Mouse (Mus musculus) midbrain, embryonic 15.5 days (tissue): Measurements from ENCODE around the gene Defb43. TPM values are rescaled to one million over a fixed set of nuclear protein-coding genes. Genes with fewer than 3 reads are reported as not detected.

Source experiments
- ATAC-seq: fragments of 200-750 bp; cut with Nextera tagmentation; replicated peaks from 2 replicates; pipeline ENCODE4 v1.8.0; 2017; ENCODE audit warnings: moderate TSS enrichment
- H3K27ac ChIP-seq: fragments of 300-500 bp; sonication (generic); 2 replicates; pipeline ENCODE4 v1.5.1; 2015; ENCODE audit warnings: mild to moderate bottlenecking, inconsistent platforms
- H3K27me3 ChIP-seq: fragments of 300-500 bp; sonication (generic); replicated peaks from 2 replicates; pipeline ENCODE4 v1.6.1; 2015; ENCODE audit warnings: inconsistent platforms
- H3K36me3 ChIP-seq: fragments of 300-500 bp; sonication (generic); replicated peaks from 2 replicates; pipeline ENCODE4 v1.6.1; 2015; ENCODE audit warnings: inconsistent platforms
- H3K4me1 ChIP-seq: fragments of 300-500 bp; sonication (generic); 2 replicates; pipeline ENCODE4 v1.6.1; 2015; ENCODE audit warnings: inconsistent platforms
- H3K4me2 ChIP-seq: fragments of 300-500 bp; sonication (generic); 2 replicates; pipeline ENCODE4 v1.6.1; 2015; ENCODE audit warnings: inconsistent platforms, mild to moderate bottlenecking, moderate library complexity
- H3K4me3 ChIP-seq: fragments of 300-500 bp; sonication (generic); 2 replicates; pipeline ENCODE4 v1.5.1; 2015; ENCODE audit warnings: mild to moderate bottlenecking, inconsistent platforms
- H3K9ac ChIP-seq: fragments of 300-500 bp; sonication (generic); 2 replicates; pipeline ENCODE4 v1.6.1; 2015; ENCODE audit warnings: mild to moderate bottlenecking, inconsistent platforms
- H3K9me3 ChIP-seq: fragments of 300-500 bp; sonication (generic); 2 replicates; pipeline ENCODE4 v1.6.1; 2016; ENCODE audit warnings: inconsistent platforms
- WGBS: fragments of 180-500 bp; shearing (Covaris S2); methylation state at CpG from one replicate; pipeline ENCODE4 v1.1.7; 2015; ENCODE audit warnings: mixed read lengths; 5-methylcytosine and 5-hydroxymethylcytosine counted together
- polyA plus RNA-seq: library from polyadenylated mRNA; unstranded; fragments of >200 nt; fragmentation: Nextera tagmentation; extraction: Ambion mirVana; gene quantifications from 2 replicates; pipeline ENCODE4 v1.2.1, GENCODE M21; 2015

Defb43 gene
- polyA plus RNA-seq, 1 experiment from 2014 or later = not detected

DNA sequence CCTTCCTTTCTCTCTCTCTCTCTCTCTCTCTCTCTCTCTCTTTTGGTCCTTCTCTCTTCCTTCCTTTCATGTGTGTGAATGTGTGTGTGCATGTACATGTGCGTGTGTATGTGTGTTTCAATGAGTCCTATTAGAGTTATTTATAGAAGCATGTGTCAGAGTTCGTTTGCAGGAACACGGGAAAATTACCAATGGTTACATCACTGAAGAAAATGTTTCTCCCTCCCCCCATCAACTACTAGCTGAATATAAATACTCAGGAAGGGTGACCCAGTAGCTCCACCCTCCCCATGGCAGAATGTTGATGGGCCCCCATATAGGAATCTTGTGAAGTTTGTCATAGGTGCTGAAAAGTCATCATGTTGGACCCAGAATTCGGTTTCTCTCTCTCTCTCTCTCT, 1.5 kb downstream of the Defb43 start:
- no peak for ATAC-seq
- 92% methylated on average over 4 of the region's 4 CpGs for WGBS
- Histone ChIP-seq H3K36me3 (no peaks in the 10 kb centered on the region), H3K4me3 (no peak overlapping the region), H3K27ac (no peak overlapping the region), H3K27me3 (no peaks in the 10 kb centered on the region), H3K4me2 (no peak overlapping the region), H3K4me1 (no peaks in the 10 kb centered on the region), H3K9me3 (no peaks in the 10 kb centered on the region), H3K9ac (no peak overlapping the region)

DNA sequence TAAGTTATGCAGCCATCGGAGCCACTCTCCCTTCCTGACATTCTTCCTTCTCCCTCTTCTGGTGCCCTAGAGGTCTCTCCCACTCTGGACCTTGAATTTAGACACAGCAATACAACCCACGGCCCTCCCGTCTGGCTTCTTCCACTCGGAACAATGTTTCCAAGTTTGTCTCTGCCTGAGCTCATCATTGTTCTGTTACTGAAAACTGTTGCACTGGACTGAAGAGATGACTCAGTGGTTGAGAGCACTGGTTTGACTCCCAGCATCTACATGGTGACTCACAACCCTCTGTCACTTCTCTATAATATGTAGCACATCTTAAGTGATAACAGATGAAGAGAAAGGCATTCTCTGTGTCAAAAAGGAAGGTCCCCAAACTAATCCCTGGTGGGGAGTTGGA, 3.1 kb downstream of the Defb43 start:
- no peak for ATAC-seq
- Histone ChIP-seq H3K27me3 (no peaks in the 10 kb centered on the region), H3K4me3 (no peak overlapping the region), H3K4me2 (no peak overlapping the region), H3K9me3 (no peaks in the 10 kb centered on the region), H3K27ac (no peak overlapping the region), H3K4me1 (no peaks in the 10 kb centered on the region), H3K36me3 (no peaks in the 10 kb centered on the region), H3K9ac (no peak overlapping the region)
- WGBS = 92% methylated on average over 4 of the region's 4 CpGs

DNA sequence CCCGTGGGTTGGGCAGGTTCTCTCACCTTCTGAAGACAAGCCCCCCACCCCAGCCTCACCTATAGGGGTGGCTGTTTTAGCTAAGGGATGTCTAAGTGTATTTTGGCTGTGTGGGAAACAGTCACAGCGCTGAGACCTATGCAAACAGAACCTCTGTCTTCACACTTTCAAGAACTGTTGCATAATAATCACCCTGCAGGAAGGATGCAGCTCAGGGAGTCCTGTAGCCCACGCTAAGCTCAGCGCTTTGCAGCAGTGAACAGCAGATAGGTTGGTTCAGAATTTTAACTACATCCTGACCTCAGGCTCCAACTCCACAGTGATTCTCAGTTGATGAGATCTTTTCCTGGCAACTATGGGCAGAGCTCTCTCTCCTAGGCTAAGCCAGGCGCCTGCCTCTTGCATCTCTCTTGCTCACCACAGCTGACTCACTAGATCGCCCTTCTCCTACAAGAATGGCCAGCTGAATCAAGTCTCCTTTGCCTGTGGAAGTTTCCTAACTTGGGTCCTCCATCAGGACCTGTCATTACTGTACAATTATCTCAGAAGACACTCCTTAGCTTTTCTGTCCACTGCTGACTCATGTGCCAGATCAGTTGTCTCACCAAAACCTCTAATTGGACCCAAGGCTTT, 9.1 kb downstream of the Defb43 start:
- ATAC-seq = no peak
- no peak overlapping the region for H3K27ac ChIP-seq
- H3K4me1 ChIP-seq = no peaks in the 10 kb centered on the region
- H3K9me3 ChIP-seq = no peaks in the 10 kb centered on the region
- WGBS = 59% methylated on average over 6 of the region's 6 CpGs
- H3K36me3 ChIP-seq = no peaks in the 10 kb centered on the region
- no peaks in the 10 kb centered on the region for H3K27me3 ChIP-seq
- no peak overlapping the region for H3K4me2 ChIP-seq
- H3K9ac ChIP-seq = no peak overlapping the region
- H3K4me3 ChIP-seq = no peak overlapping the region

DNA sequence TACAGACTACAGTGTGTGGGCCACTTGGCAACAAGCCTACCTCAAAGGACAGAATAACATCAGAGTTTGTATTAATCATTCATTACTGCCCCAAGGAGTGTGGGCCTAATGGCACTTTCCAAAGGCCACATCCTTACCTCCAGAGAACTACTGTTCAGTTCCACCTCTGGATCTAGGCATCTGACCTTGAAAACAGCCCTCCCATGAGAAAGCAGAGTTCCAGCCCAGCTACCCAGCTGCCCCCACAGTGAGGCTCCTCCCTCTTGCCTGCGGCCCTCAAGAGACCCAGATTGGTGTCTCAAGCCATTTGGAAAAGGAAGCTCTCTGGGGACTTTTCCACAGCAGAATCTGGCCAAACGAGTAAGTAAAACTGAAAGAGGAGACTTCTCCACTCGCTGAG, 35.1 kb downstream of the Defb43 start, which contains the start of gene Defb42:
Gene Defb42, plus strand, starts transcription at position 301 of the 400 bp plus-strand sequence.
- H3K4me3 ChIP-seq = no peak within 1 kb of the TSS
- no peaks in the 10 kb centered on the region for H3K36me3 ChIP-seq
- no peaks in the 10 kb centered on the region for H3K9me3 ChIP-seq
- no peak for ATAC-seq
- no peak within 1 kb of the TSS for H3K4me2 ChIP-seq
- H3K27ac ChIP-seq = no peak within 1 kb of the TSS
- H3K27me3 ChIP-seq = no peaks in the 10 kb centered on the region
- WGBS = 71% methylated on average over 3 of the region's 3 CpGs
- H3K9ac ChIP-seq = no peak within 1 kb of the TSS
- H3K4me1 ChIP-seq = no peaks in the 10 kb centered on the region

DNA sequence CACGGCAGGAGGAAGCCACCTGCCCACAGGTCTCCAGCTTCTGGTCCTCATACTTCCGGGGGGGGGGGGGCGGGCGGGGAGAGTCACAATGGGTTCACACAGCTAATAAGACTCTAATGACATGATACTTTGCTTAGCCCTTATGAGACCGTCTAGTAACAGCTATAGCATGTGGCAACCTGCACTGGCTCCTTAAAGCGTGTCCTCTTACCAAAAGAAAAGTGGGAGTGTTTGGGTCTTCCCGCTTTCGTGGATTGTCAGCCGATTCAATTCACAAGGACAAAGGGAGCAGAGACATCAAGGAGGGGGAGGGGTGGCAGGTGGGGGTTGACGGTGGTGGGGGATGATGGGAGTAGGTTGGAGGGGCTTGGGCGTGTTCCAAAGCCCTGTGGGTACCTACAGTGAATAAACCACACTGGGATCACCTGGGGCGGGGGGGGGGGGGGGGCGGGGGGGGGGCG, 38.4 kb downstream of the Defb43 start, which contains the start of gene Defb30:
Gene Defb30, minus strand, starts transcription at position 51 of the 461 bp plus-strand sequence.
- H3K9me3 ChIP-seq = no peaks in the 10 kb centered on the region
- H3K4me1 ChIP-seq = no peaks in the 10 kb centered on the region
- no peaks in the 10 kb centered on the region for H3K36me3 ChIP-seq
- 61% methylated on average over 9 of the region's 14 CpGs for WGBS
- no peak for ATAC-seq
- no peaks in the 10 kb centered on the region for H3K27me3 ChIP-seq
- H3K4me3 ChIP-seq = no peak within 1 kb of the TSS
- no peak within 1 kb of the TSS for H3K4me2 ChIP-seq
- H3K9ac ChIP-seq = no peak within 1 kb of the TSS
- H3K27ac ChIP-seq = no peak within 1 kb of the TSS

DNA sequence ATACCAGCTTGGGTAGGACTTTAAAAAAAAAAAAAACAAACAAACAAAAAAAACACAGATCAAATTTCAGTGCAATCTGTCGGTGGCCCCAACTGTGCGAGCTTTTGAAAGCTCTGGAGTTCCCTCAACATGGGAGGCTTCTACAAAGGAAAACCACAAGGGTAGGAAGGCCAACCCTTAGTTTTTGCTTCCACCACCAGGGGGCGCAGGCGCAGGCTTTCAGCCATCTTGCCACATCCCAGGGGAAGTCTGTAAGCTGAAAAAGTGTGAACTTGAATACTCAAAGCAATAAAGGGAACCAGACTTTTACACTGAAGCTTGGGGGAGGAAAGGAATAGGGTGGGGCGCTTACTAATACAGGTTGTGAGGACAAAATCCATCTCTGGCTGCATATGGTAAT, 39.2 kb downstream of the Defb43 start:
- ATAC-seq = no peak
- WGBS = 41% methylated on average over 5 of the region's 5 CpGs
- Histone ChIP-seq H3K4me3 (no peak overlapping the region), H3K9ac (no peak overlapping the region), H3K27me3 (no peaks in the 10 kb centered on the region), H3K4me1 (no peaks in the 10 kb centered on the region), H3K9me3 (no peaks in the 10 kb centered on the region), H3K27ac (no peak overlapping the region), H3K36me3 (no peaks in the 10 kb centered on the region), H3K4me2 (no peak overlapping the region)

DNA sequence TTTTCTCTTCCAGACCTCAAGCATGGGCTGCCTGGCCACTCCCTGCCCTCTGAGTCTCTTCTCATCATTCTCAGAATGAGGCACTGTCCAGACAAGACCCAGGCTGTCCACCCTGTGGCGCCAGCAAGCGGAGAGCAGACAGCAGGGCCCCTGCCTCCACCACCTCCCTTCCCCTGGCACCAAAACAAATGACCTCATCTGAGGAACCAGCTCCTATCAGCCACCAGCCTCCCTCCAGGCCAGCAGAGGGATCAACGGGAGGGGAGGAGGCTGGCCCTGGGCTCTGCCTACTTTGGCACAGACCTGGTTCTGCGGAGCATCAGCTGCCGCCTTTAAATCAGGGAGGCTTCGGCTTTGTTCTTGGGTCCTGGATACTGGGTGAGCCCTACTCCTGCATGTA, 43.2 kb downstream of the Defb43 start:
- Histone ChIP-seq H3K27ac (no peak overlapping the region), H3K27me3 (no peaks in the 10 kb centered on the region), H3K4me3 (no peak overlapping the region), H3K9ac (no peak overlapping the region), H3K4me2 (no peak overlapping the region), H3K4me1 (no peaks in the 10 kb centered on the region), H3K9me3 (no peaks in the 10 kb centered on the region), H3K36me3 (no peaks in the 10 kb centered on the region)
- 29% methylated on average over 6 of the region's 6 CpGs for WGBS
- no peak for ATAC-seq

DNA sequence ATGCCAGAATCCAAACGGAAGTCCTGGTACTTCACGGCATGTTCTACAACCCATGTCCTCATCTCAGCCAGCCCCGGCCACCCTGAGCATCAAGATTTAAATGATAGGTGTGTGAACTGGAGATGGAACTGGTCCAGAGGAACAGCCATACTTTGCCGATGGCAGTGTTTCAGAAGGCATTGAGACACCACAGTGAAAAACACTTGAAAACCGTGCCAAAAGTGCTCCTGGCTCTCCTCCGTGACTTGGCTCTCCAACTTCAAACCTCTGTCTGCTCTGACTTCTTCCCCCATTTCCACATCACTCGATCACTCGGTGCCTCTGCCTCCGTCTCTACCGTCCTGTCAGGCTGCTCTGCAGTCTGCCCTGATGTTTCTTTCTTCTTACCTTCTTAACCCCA, 48.8 kb downstream of the Defb43 start:
- WGBS = 81% methylated on average over 10 of the region's 10 CpGs
- Histone ChIP-seq H3K9ac (no peak overlapping the region), H3K4me3 (no peak overlapping the region), H3K27ac (no peak overlapping the region), H3K36me3 (no peaks in the 10 kb centered on the region), H3K4me2 (no peak overlapping the region), H3K27me3 (no peaks in the 10 kb centered on the region), H3K4me1 (no peaks in the 10 kb centered on the region), H3K9me3 (no peaks in the 10 kb centered on the region)
- ATAC-seq = no peak

DNA sequence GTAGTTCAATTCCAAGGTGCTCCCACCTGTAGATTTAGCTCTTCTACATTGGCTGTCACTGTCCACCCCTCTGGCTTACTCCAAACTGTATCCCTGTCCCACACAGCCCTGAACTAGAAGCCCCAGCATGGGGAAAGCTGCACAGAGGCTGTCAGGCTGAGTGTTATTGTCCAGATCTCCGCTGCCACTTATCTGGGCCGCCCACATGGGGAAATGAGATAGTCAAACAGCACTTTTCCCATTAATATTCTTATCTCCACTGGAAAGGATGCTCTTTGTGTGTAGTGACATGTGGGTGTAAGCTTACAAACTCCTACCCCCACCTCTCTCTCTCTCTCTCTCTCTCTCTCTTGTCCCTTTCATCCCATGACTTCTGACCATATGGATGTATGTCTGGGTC, 50.6 kb downstream of the Defb43 start:
- Histone ChIP-seq H3K36me3 (no peaks in the 10 kb centered on the region), H3K4me1 (peaks cover 4% of the 10 kb centered on the region; the same call in 1 of the 2 replicates), H3K27ac (no peak overlapping the region), H3K27me3 (no peaks in the 10 kb centered on the region), H3K4me2 (no peak overlapping the region), H3K9me3 (no peaks in the 10 kb centered on the region), H3K4me3 (no peak overlapping the region), H3K9ac (no peak overlapping the region)
- WGBS = 88% methylated on average over 2 of the region's 2 CpGs
- ATAC-seq = no peak

DNA sequence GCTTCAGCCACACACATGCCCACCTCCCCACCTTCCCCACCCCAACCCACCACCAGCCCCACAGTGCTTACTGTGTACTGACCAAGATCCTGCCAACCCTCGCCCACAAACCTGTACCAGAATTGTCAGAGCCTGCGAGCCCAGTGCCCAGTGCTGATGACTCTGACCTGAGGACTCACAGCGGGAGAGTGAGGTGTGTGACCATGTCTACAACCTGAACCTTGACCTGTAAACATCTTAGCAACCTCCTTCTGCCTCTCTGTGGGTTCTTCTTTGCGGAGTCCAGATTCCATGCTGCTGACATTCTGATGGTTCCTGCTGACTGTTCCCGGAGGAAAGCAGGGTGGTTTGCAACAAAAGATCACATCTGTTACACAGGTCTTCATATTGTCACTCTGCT, 53.8 kb downstream of the Defb43 start:
- Histone ChIP-seq H3K4me1 (peaks cover 5% of the 10 kb centered on the region; the same call in 1 of the 2 replicates), H3K27ac (no peak overlapping the region), H3K36me3 (no peaks in the 10 kb centered on the region), H3K9me3 (no peaks in the 10 kb centered on the region), H3K27me3 (no peaks in the 10 kb centered on the region), H3K4me2 (no peak overlapping the region), H3K9ac (no peak overlapping the region), H3K4me3 (no peak overlapping the region)
- 78% methylated on average over 5 of the region's 5 CpGs for WGBS
- ATAC-seq = no peak

DNA sequence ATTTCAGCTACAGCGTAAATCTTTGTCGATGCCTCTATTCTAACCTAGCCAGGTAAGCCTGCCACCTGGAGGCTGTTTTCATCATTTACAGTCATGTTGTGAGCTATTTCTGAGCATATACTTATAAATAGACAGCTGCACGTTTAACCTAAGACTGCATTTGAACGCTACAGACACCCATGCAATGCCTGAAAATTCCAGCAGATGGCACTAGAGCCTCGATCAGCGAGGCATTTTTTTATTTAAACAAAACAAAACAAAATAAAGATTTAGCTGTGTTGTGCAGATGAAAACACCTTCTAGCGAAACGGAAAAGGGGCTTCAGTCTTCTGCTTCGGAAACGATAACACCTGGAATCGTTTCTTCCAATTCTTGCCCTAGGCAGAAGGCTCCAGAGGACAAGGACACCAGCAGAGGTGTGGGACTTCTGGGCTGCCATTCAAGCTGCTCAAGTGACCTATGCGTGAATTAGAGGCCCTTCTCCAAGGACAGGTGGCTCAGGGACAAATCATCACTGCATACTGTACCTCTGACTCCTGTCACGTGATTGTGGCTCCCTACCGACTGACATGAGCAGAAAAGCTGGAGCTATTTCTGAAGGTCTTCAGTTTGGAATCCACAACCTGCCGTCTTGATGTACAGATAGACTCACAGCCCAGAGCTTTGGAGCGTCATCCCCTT, 55.2 kb downstream of the Defb43 start:
- H3K27me3 ChIP-seq = no peaks in the 10 kb centered on the region
- WGBS = 33% methylated on average over 16 of the region's 16 CpGs
- peak overlapping the region; percentile 33 for H3K4me2 ChIP-seq
- no peak overlapping the region for H3K27ac ChIP-seq
- H3K9ac ChIP-seq = no peak overlapping the region
- no peak overlapping the region for H3K4me3 ChIP-seq
- ATAC-seq = peak; percentile 74
- no peaks in the 10 kb centered on the region for H3K9me3 ChIP-seq
- no peaks in the 10 kb centered on the region for H3K36me3 ChIP-seq
- H3K4me1 ChIP-seq = peaks cover 5% of the 10 kb centered on the region; the same call in 1 of the 2 replicates
